ENCODE assay signal across 11 mouse cellular contexts in the genomic region with DNA sequence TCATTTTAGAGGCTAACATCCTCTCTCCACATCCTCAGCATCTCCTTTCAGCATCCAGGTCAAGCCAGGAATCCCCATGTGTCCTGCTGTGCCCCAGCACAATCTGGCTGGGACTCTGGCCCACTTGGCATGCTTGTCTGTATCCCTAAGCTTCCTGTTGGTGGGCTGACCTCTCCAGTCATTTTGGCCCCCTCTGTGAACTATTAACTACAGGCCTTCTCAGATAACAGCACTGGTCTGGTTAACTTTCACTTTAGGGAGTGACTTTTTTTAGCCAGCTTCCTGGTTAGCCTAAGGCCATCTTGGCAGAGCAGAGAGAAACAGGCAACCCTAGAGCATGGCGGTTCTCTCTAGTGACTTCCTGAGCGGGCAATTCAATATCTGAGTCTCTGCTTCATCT.
DNase-seq lines count a peak whose midpoint lies in the region; ATAC-seq lines count a peak whose summit lies in the region.
"Had no signal": no experiment of that assay in that cellular context is flagged by ENCODE, and none has a peak within 500 bp of the region (broad histone marks: within the 10 kb centered on the region; RNA-seq: fewer than 3 reads in every experiment).

No protein-coding gene starts in this region.

- peaks cover 17% of the 10 kb centered on the region for H3K36me3 ChIP-seq in embryonic facial prominence, embryonic 13.5 days

- no peak overlapping the region for H3K4me3 ChIP-seq in embryonic facial prominence, embryonic 13.5 days

- peak; percentile 27 to 28 for DNase-seq in cerebellum, adult 18-20 months
- no peak for DNase-seq in cerebellum, adult 8-10 months
- peak; percentile 24 for DNase-seq in 416B (ENCODE audit: low read depth)
- DNase-seq in kidney, postnatal 14 days: peak; percentile 40
- no peak for DNase-seq in urinary bladder, postnatal 36 days (ENCODE audit: low spot score in 2 of 2)
- DNase-seq in layer of hippocampus, adult 9-11 months: no peak
- no peak for DNase-seq in thymus, adult 18-20 months
- DNase-seq: adrenal gland, postnatal 36 days; left cerebral cortex, postnatal 4 days had no signal

- no peaks in the 10 kb centered on the region for H3K9me3 ChIP-seq in embryonic facial prominence, embryonic 13.5 days

- H3K9ac ChIP-seq in embryonic facial prominence, embryonic 13.5 days: no peak overlapping the region

- H3K4me1 ChIP-seq in embryonic facial prominence, embryonic 13.5 days: peaks cover 23% of the 10 kb centered on the region

- 35% methylated on average over 2 of the region's 2 CpGs for WGBS in embryonic facial prominence, embryonic 13.5 days

- no peak for ATAC-seq in embryonic facial prominence, embryonic 13.5 days (ENCODE audit: insufficient number of reproducible peaks, insufficient read depth, low FRiP score, low TSS enrichment, low read depth)
- ATAC-seq: forebrain, embryonic 14.5 days had no signal

- H3K27ac ChIP-seq in embryonic facial prominence, embryonic 13.5 days: peak overlapping the region; percentile 28; the same call in 1 of the 2 replicates

- no peaks in the 10 kb centered on the region for H3K27me3 ChIP-seq in embryonic facial prominence, embryonic 13.5 days

- no peak overlapping the region for H3K4me2 ChIP-seq in embryonic facial prominence, embryonic 13.5 days

Comparison
In these comparisons a context has a peak if more than half of its experiments do, and no peak if none do; other contexts are left out.
1. DNase-seq: peak in cerebellum, adult 18-20 months (2 of 2), 416B (single experiment) and kidney, postnatal 14 days (single experiment); none in cerebellum, adult 8-10 months (single experiment), urinary bladder, postnatal 36 days (0 of 2), layer of hippocampus, adult 9-11 months (single experiment) and thymus, adult 18-20 months (0 of 2).